8 mouse cellular contexts compared by ENCODE assay signal in the genomic region with DNA sequence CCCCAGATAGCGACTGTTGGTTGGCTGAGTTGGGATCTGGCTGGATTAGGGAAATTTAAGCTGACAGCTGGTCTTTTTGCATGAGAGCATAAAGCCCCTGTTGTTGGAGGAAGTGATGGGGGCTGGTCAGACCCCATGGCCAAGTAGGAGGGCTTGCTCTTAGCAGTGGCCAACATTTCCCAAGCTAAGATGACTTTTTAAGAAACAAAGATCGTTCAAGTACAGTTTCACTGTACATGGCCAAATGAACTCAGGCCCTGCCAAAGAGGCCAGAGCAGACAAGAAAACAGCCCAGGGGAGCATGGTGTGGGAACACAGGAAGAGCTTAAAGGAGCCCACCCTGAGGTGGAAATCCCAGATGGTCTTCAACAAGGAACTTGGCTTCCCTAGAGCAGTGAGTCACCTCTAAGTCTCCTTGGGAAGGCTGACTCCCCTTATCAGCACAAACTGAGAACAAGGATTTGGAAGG.
DNase-seq lines count a peak whose midpoint lies in the region; ATAC-seq lines count a peak whose summit lies in the region.

No protein-coding gene starts in this region.

- 53% methylated on average over 2 of the region's 2 CpGs for WGBS in forebrain, embryonic 13.5 days
- 60% methylated on average over 2 of the region's 2 CpGs for WGBS in forebrain, embryonic 10.5 days
- WGBS in intestine, embryonic 16.5 days: 56% methylated on average over 2 of the region's 2 CpGs

- H3K27ac ChIP-seq in forebrain, embryonic 13.5 days: no peak overlapping the region
- H3K27ac ChIP-seq in forebrain, embryonic 10.5 days: no peak overlapping the region
- H3K27ac ChIP-seq in intestine, embryonic 16.5 days (ENCODE audit: low read length): peak overlapping the region; percentile 41

- peak; percentile 68; the same call in 1 of the 2 replicates for ATAC-seq in forebrain, embryonic 13.5 days
- peak; percentile 52; the same call in 1 of the 2 replicates for ATAC-seq in intestine, embryonic 16.5 days

- no peaks in the 10 kb centered on the region for H3K9me3 ChIP-seq in forebrain, embryonic 13.5 days (replicated peaks)
- no peaks in the 10 kb centered on the region for H3K9me3 ChIP-seq in forebrain, embryonic 10.5 days
- H3K9me3 ChIP-seq in intestine, embryonic 16.5 days (ENCODE audit: control insufficient read depth, low read length): no peaks in the 10 kb centered on the region

- no peaks in the 10 kb centered on the region for H3K36me3 ChIP-seq in forebrain, embryonic 13.5 days (ENCODE audit: poor library complexity, severe bottlenecking)
- H3K36me3 ChIP-seq in forebrain, embryonic 10.5 days (replicated peaks): no peaks in the 10 kb centered on the region
- H3K36me3 ChIP-seq in intestine, embryonic 16.5 days (ENCODE audit: control insufficient read depth, insufficient read depth, low read length): no peaks in the 10 kb centered on the region

- no peak overlapping the region for H3K9ac ChIP-seq in forebrain, embryonic 13.5 days
- no peak overlapping the region for H3K9ac ChIP-seq in intestine, embryonic 16.5 days (ENCODE audit: low read depth, low read length)

- 0 out of 2 replicates have a peak, but pooled peaks cover 3% of the 10 kb centered on the region for H3K4me1 ChIP-seq in forebrain, embryonic 13.5 days
- peaks cover 27% of the 10 kb centered on the region for H3K4me1 ChIP-seq in forebrain, embryonic 10.5 days
- no peaks in the 10 kb centered on the region for H3K4me1 ChIP-seq in intestine, embryonic 16.5 days (ENCODE audit: control insufficient read depth, insufficient read depth, low read length)

- no peak overlapping the region for H3K4me3 ChIP-seq in forebrain, embryonic 13.5 days
- H3K4me3 ChIP-seq in forebrain, embryonic 10.5 days: no peak overlapping the region
- H3K4me3 ChIP-seq in intestine, embryonic 16.5 days (ENCODE audit: low read length): no peak overlapping the region

- no peak for DNase-seq in forebrain, embryonic 10.5 days (ENCODE audit: extremely low spot score, low spot score)
- DNase-seq in ovary, postnatal 14 days (ENCODE audit: low spot score): peak; percentile 19
- no peak for DNase-seq in ovary, adult 18-20 months (ENCODE audit: low spot score)
- peak; percentile 34 for DNase-seq in testis, postnatal 14 days (ENCODE audit: low spot score)
- DNase-seq in left cerebral cortex, adult 11 months (ENCODE audit: low spot score): no peak
- DNase-seq in right cerebral cortex, postnatal 14 days: no peak

- H3K4me2 ChIP-seq in forebrain, embryonic 13.5 days: no peak overlapping the region
- no peak overlapping the region for H3K4me2 ChIP-seq in intestine, embryonic 16.5 days (ENCODE audit: low read depth, low read length)

- no peaks in the 10 kb centered on the region for H3K27me3 ChIP-seq in forebrain, embryonic 13.5 days
- H3K27me3 ChIP-seq in forebrain, embryonic 10.5 days (ENCODE audit: poor library complexity, severe bottlenecking): 0 out of 2 replicates have a peak, but pooled peaks cover 3% of the 10 kb centered on the region
- H3K27me3 ChIP-seq in intestine, embryonic 16.5 days (replicated peaks; ENCODE audit: control insufficient read depth, insufficient read depth, low read length): no peaks in the 10 kb centered on the region

Comparison
In these comparisons a context has a peak if more than half of its experiments do, and no peak if none do; other contexts are left out.
1. DNase-seq: peak in ovary, postnatal 14 days (single experiment) and testis, postnatal 14 days (single experiment); none in forebrain, embryonic 10.5 days (single experiment), ovary, adult 18-20 months (single experiment), left cerebral cortex, adult 11 months (single experiment) and right cerebral cortex, postnatal 14 days (single experiment).